Mouse (Mus musculus): ENCODE measurements around the gene Prex1.

Gene Prex1

GRCm38 (mm10) chr2:166601420-166601819 lies 112.2 kb downstream of the Prex1 start:
- DNase-seq: no peak

DNA sequence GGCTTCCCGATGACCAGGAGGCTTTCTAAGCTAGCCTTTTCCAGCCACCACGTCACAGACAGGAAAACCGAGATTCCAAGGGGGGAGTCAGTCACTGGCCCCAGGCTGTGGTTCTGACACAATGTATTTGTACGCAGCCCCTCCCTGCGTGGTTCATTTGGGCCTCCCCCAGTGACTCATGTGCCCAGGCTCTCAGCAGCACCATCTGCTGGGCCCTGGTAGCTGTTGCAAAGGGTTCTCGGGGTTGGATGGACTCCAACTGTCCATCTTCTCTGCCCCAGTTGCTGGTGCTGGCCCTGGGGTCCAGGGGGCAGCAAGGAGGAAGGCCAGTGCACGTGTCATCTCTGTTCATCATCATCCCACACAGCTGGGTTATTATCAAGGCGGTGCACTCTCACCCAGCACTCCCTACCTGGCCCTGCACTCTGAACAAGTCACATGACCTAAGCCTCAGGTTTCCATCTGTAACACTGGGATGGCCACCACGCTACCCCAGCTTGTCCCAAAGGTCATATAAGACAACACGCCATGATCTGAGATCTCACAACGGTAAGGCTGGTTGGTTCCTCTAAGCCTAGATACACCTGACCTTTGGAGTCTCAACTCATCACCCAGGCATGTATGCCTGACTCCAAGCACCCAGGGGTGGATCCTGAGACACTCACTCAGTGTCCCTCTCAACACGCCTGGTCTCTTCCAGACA lies 115.0 kb downstream of the Prex1 start:
- peak; percentile 30 for DNase-seq

DNA sequence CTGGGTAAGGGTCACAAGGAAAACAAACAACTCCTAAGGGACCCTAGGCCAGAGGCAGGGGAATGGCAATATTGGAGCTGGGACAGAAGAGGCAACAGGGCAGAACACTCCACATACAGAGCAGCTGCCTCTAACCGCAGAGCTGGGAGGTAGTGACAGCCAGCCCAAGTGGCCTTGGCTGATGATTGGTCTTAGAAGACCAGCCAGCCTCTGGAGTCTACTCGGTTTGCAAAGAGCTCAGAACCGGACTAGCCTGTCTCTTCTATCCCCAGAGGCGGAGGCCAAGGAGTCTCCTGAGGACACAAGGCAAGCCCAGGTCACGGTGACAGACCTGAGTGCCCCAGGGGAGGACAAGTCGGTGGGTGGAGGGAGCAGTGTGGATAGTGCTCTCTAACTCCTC lies 115.9 kb downstream of the Prex1 start:
- DNase-seq: no peak

GRCm38 (mm10) chr2:166592034-166592912 lies 121.4 kb downstream of the Prex1 start:
- peak; percentile 75 for DNase-seq

DNA sequence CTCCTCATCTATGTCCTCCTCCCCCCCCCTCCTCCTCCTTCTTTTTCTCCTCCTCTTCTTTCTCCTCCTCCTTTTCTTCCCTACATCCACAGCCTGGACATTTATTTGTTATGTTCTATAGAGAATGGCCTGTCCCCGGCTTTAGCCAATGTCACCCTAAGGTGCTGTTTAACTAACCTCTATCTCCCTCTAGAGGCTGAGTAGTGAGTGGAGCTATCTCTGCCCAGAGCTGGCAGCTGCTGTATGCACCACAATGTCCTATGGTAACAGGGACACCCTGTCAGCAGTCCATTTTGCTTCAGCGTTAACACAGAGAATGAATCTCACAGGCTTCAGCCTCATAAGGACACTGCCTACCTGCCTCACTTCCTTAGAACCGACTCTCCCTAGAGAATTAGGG lies 129.1 kb downstream of the Prex1 start:
- DNase-seq: no peak

DNA sequence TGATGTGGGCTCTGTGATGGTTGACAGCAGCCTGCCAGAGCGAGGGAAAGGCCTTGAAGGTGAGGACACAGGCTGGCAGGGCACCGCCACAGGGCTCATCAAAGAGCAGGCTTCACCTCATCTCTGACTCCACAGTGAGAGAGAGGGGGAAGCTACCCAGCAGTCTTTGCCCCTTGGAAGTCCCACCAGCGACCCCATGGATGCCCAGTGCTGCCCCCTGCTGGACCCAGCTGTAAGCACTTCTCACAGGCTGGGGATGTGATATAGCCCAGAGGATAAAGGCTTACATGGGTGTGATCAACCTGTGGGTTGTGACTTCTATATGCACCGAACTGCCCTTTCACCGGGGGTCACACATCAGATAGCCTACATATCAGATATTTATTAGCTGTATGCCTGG lies 130.3 kb downstream of the Prex1 start:
- DNase-seq: no peak

DNA sequence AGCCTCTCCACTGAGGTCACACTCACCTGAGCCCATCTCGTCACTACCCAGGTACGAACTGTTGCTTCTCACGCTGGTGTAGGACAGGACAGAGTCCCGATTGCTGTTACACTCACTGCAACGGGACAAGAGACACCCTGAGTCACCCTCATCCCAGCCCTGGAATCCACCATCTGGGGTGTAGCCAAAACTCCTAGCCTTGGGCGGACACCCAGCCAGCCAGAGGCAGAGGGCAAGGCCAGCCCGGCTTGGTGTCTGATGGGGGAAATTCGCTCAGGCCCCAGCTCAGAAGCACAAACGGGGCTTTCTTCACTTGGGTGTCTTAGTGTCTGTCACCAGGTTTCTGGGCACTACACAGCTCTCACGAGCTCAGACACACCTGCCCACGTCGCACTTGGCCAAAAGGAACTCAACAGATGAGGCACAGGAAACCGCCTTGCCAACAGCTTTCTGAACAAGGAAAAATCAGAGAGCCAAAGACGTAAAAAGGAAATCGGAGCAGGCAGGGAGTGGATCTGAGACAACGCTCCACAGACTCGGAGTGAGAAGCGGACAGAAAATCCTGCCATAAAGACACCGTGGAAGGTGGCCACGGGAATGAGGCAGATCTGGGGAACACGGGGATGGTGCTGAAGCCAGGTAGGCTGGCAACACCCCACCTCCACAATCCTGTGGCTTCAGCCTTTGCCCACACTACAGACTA lies 131.6 kb downstream of the Prex1 start:
- no peak for DNase-seq

DNA sequence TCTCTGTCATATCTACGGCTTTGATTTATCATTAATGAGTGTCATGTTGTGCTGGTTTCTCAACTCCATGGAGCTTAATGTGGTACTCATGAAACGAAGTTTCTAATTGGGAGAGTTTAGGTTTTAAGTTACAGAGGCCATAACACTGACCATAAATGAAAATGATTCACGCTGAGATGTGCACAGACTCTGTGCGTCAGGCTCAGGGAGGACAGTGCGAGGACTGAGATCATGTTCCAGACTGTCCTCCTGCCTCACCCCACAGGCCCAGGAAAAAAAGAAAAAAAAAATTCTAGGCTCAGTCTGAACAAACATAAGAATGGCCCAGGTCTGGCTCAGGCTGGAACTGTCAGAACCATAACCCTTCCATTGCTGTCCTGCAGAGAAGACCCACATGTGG lies 133.8 kb downstream of the Prex1 start:
- no peak for DNase-seq

DNA sequence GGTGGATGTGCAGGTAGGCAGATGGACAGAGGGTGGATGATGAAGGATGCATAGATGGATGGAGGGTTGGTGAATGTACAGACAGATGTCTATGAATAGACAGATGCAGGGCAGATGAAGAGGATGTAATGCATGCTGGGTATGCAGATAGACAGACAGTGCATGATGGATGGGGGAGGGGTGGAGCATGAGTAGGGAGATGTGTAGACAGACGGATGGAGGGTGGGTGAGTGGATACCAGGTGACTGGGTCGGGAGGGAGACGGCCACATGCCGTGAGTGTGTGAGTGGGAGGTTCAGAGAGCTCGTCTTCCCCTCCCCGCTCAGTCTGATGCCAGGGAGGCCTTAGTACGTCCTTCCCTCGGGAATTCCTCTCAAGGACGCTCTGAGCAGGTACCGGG lies 134.3 kb downstream of the Prex1 start:
- DNase-seq: no peak

GRCm38 (mm10) chr2:166575419-166575818 lies 138.2 kb downstream of the Prex1 start:
- peak; percentile 32 for DNase-seq

GRCm38 (mm10) chr2:166574934-166575333 lies 138.7 kb downstream of the Prex1 start:
- DNase-seq: peak; percentile 70

- no peak for DNase-seq
These were observed 140.0 kb downstream of the Prex1 start for GRCm38 (mm10) chr2:166573621-166574020.

DNA sequence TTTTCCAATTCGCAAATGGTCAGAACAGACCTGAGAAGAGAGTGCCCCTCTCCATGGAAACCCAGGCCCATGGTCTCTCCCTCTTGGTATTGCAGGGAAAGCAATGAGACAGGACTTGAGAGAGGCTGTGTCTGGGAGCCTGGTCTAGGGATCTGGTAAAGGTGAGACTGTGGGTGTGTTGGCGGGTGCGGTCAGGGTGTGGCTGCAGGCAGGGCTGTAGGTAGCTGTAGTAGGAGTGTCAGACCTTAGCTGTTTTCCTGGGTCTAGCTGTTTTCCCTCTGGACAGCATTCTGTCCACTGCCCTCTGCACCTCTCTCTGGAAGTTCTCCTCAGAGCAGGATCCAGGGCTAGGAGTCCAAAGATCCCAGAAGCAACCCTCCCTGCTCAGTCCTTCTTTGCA lies 141.3 kb downstream of the Prex1 start:
- no peak for DNase-seq

DNA sequence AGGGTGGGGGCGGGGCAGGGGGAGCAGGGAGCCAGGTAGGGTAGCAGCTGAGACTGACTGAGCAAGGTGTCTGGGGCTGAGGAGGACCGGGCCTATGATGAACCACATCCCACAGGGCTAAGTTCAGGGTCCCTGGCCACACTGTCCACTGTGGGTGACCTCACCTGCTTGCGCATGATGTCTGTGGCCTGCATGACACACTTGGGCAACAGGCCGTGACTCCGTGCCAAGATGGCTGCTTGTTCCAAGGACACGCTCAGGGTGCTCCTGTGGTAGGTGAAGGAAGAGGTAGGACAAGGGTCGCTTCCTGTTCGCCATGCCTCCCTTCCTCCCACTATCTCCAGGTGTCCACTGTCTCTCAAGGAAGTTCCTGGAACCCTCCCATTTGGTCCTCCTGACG lies 144.4 kb downstream of the Prex1 start:
- DNase-seq: no peak

DNA sequence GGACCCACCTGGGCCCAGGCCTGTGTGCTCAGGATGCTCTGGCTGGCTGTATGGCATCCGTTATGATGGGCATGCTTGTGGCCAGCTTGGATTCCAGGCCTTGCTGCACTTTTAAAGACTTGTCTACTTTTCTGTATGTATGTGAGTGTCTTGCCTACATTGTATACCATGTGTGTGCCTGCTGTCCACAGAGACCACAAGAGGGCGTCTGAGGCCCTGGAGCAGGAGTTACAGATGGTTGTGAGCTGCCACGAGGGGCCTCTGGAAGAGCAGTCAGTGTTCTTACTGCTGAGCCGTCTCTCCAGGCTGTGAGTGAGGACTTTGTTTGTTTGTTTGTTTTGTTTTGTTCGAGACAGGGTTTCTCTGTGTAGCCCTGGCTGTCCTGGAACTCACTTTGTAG lies 148.1 kb downstream of the Prex1 start:
- DNase-seq: no peak

GRCm38 (mm10) chr2:166564455-166564854 lies 149.2 kb downstream of the Prex1 start:
- DNase-seq: peak; percentile 81

DNA sequence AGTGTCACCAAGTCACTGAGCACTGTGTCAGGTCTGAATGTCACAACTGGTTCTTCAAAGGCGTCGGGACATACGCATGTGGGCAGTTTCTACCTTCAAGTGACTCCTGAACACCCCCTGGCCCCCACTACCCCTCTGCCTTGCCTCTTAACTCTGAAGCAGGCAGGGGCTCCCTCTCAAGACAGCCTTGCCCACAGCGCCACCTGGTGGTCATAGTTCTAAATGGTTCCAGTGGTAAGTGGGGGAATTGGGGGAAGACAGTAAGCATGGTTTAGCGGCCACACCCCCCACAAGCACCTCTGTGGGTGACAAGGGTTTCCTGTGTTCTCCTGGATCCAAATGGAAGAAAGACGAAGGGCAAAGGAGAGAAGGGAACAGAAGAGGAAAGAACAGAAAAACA lies 149.7 kb downstream of the Prex1 start:
- peak; percentile 91 for DNase-seq

DNA sequence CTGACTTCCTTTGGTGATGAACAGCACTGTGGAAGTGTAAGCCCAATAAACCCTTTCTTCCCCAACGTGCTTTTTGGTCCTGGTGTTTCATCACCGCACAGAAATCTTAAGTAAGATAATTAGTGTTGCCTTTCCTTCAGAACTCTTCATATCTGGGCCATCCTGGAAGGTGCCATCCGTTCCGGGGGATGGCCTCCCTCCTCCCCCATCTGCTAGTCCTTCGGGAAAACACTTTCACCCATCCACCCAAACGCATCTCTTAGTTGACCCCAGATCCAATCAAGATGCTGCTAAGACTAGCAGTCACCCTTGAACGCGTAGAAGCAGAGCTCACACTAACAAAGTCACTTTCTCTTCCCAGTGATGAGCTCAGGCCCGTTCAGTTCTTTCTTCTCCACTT lies 150.6 kb downstream of the Prex1 start:
- DNase-seq: no peak

GRCm38 (mm10) chr2:166561781-166562180 lies 151.9 kb downstream of the Prex1 start:
- DNase-seq: no peak

- DNase-seq: no peak
These were observed 152.8 kb downstream of the Prex1 start for GRCm38 (mm10) chr2:166560826-166561225.

GRCm38 (mm10) chr2:166559531-166559930 lies 154.1 kb downstream of the Prex1 start:
- DNase-seq: peak; percentile 35

DNA sequence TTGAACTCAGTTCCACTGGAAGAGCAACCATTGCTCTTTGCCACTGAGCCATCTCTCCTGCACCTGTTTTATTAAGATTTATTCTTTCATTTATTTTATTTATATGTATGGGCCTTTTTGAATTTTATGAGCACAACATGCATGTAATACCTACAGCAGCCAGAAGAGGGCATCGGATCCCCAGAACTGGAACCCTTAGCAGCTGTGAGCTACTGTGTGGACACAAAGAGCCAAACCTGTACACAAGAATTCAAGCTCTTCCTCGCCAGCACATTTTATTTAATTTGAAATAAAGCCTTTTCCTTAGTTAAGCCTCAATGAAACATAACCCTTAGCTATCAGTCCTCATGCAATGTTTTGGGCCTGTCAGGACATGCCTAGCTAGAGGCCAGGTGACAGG lies 158.1 kb downstream of the Prex1 start:
- DNase-seq: peak; percentile 55

DNA sequence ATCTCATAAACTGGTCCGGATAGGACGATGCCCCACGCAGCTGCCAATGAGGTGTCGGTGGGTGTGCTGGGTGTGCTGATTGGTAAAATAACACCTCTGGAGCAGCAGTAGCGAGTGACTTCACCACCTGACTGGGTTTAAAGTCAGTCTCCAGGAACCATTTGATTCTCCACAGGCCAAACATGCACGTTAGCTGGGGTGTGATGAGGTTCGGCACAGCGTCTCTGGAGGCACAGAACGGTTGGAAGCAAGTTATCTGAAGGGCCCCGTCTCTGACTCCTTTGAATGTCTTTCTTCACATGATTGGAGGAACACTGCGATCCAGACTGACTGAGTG lies 159.5 kb downstream of the Prex1 start:
- DNase-seq: no peak
